Mouse (Mus musculus): ENCODE measurements around the gene Haus3. TPM values are rescaled to one million over a fixed set of nuclear protein-coding genes. Genes with fewer than 3 reads are reported as not detected.
A peak's percentile ranks its signal among the peaks of the same experiment; 100 is the strongest.

Haus3 gene
- 1 to 10 TPM; 8.3 to 9.3 TPM for total RNA-seq (2021)
- long read RNA-seq, experiment 1, partial matches to known transcripts, result 2 of 5 reads
- long read RNA-seq, experiment 1, other reads (novel, unspliced or antisense), result 0 of 5 reads
- long read RNA-seq, experiment 2, transcript Haus3-201 (5 exons, 2,073 nt), result major isoform, 11 of 17 reads
- long read RNA-seq, experiment 2, partial matches to known transcripts, result 2 of 17 reads
- long read RNA-seq, experiment 2, other reads (novel, unspliced or antisense), result 4 of 17 reads

DNA sequence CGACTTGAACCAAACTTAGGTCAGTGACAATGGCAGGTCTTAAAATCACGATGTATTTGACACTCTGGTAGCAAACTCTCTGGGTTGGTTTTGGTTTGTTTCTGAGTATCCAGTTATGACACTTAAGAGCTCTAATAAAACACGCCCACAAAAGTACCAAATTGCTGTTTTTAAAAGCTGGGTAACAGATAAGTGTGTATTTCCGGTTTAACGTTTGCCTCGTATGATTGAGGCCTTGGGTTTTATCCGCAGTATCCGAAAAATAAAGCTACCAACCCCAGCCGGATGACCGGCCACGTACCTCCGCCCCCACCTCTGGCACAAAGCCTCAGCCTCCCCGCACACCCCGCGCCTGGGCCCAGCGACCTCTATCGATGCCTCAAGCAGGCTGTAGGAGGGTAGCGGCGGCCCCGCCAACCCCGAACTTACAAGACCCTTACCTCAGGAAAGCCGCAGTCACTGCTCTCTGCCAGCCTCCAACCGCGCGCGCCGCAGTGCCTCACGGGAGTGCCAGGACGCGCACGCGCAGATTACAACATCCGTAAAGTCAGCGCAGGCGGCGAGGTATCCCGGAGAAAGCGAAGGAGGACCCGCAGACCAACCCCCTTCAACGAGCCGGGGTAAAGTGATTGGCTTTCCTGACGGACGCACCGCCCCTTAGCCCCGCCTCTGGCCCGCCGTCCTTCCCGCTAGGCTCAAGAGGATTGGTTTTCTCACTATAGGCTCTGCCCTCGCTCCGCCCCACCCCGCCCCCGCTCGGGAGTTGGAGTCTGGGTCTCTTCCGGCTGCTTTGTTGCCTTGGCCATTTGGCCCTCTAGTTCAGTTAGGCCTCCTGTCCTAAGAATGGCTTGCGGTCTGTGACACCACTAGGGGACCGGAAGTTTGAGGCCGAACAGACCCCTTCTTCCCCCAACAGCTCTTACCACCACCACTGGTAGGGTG is at the start of gene Haus3, which contains the start of gene Poln:
Gene Haus3, minus strand, starts transcription at position 578 of the 942 bp plus-strand sequence.
Gene Poln, minus strand, starts transcription at position 499 of the 942 bp plus-strand sequence.
- DNase-seq (ENCODE audit: low spot score in 2 of 2), result peak; percentile 90 to 94

GRCm38 (mm10) chr5:34218672-34219071 is 49.3 kb upstream of the Haus3 start:
- no peak for DNase-seq (ENCODE audit: low spot score in 2 of 2)

GRCm38 (mm10) chr5:34217756-34218155 is 48.4 kb upstream of the Haus3 start:
- DNase-seq (ENCODE audit: low spot score in 2 of 2), result no peak

GRCm38 (mm10) chr5:34216025-34216424 is 46.7 kb upstream of the Haus3 start:
- no peak for DNase-seq (ENCODE audit: low spot score in 2 of 2)

DNA sequence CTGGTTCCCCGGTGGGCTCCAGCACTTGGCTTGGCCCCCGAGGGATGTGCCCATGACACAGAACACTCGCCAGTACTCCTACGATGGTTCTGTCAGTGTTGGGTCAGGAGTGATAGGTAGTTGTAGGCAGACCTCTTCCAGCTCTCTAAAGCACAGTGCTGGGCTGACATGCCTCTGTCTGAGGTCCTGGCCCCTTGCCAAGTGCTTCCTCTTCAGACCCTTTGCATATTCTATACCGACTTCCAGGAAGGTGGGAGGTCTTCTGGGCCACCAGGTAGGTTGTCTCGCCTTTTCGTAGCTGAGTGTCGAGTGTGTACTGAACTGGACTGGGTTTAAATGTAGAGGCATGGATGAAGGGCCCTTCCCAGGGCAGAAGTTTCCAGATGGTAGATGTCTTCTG is 44.3 kb upstream of the Haus3 start:
- no peak for DNase-seq (ENCODE audit: low spot score in 2 of 2)

DNA sequence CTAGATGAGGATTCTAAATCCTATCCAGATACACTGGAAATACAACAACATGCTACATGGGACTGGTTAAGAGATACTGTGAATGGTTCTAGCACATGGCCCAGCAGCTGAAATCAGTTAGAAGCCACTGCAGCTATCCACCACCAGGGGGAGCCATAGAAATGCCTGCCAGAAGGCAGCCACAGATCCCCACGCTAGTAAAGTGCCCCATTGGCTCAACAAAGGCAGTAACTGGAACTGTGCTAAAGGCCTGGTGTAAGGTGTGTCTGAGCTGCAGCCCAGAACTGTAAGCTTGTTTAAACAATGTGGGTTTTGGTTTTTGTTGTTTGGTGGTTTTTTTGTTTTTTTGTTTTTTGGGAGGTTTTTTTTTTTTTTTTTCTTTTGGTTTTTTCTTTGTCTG is 41.0 kb upstream of the Haus3 start:
- DNase-seq (ENCODE audit: low spot score in 2 of 2), result peak; percentile 72 to 75

- no peak for DNase-seq (ENCODE audit: low spot score in 2 of 2)
Measured at GRCm38 (mm10) chr5:34207503-34207902, 38.2 kb upstream of the Haus3 start.

DNA sequence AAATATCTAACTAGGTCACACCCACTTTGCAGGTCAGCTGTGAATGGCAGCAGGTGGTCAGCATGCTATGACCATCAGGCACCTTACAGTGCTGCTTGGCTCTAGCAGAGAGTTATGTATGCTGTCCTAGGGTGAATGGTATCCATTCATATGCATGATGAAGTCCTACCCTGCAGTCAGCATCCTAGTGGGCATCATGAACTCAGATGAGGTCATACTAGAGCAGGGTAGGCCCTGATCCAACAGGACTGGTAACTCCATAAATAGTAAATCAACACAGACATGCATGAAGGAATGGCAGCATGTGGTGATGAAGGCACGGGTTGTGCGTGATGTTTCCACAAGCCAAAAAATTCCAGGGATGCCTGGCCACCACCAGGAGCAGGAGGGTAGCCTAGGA is 36.5 kb upstream of the Haus3 start:
- DNase-seq (ENCODE audit: low spot score in 2 of 2), result no peak

DNA sequence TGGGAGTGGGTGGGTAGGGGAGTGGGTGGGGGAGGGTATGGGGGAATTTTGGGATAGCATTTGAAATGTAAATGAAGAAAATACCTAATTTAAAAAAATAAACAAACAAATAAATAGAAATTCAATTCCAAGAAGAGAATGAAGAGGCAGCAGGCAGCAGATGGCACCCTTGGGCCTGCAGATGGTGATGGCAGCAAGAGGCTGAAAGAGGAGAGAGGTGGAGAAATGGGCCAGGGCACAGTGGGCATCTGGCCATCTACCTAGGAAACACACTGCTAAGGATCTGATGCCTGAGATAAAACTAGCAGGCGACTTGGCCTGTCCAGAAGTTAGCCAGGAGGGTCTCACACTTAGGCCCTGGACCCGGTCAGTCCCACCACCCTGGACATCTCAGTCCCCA is 35.6 kb upstream of the Haus3 start:
- no peak for DNase-seq (ENCODE audit: low spot score in 2 of 2)

- no peak for DNase-seq (ENCODE audit: low spot score in 2 of 2)
Measured at GRCm38 (mm10) chr5:34202006-34202405, 32.7 kb upstream of the Haus3 start.

DNA sequence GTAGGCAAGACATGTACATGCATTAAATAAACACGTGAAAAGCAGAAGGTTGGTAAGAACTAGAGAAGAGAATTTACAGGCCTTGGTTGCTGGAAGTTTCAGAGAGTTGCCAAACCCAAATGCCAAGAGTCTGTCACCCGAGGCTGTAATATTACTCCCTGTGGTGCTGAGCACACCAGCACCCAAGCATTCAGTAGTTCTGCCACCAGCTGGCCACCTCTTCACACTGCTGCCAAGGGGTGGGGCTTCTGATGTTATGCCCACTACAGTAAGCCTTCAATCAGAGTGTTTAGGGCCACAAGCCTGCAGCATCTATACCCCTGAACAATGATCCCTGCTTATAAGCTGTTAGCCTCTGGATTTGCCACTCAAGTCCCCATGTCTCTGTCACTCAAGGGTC is 32.1 kb upstream of the Haus3 start:
- no peak for DNase-seq (ENCODE audit: low spot score in 2 of 2)

DNA sequence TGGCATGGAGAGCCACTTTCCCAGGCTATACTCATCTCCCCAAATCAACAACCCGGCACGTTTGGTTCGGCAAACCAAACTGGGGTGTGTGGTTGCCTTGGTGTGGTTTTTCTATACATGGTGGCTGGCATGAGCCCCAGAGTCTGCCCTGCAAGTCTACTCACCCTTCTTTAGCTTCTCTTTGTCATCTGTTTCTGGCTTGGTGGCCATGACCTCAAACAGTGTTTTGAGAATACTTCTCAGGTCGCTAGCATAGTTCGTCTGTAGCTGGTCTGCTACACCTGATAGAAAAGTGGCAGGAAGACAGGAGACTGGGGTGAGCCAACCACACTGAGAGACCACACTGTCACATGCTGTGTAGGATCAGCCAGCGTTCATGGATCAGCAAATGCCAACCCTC is 29.3 kb upstream of the Haus3 start:
- DNase-seq (ENCODE audit: low spot score in 2 of 2), result no peak

DNA sequence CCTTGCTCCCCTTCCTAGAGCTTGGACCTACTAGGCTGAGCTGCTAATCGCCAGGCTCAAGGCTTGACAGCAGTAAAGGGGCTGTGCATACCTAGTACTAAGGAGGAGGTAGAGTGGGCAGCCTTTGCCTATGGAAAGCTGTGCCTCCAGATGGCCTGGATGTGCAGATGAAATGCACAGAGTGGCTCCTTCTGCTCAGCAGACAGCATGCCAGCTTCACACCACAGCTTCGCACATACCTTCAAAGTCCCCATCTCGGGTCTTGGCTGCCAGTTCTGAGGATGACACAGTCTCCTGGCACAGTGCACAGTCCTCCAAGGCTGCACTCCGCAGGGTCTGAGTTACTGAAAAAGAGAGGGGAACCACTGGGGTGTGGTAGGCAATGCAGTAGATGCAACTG is 27.9 kb upstream of the Haus3 start:
- DNase-seq (ENCODE audit: low spot score in 2 of 2), result no peak

GRCm38 (mm10) chr5:34196423-34196822 is 27.1 kb upstream of the Haus3 start:
- no peak for DNase-seq (ENCODE audit: low spot score in 2 of 2)

- DNase-seq (ENCODE audit: low spot score in 2 of 2), result no peak
Measured at GRCm38 (mm10) chr5:34195786-34196185, 26.5 kb upstream of the Haus3 start.

DNA sequence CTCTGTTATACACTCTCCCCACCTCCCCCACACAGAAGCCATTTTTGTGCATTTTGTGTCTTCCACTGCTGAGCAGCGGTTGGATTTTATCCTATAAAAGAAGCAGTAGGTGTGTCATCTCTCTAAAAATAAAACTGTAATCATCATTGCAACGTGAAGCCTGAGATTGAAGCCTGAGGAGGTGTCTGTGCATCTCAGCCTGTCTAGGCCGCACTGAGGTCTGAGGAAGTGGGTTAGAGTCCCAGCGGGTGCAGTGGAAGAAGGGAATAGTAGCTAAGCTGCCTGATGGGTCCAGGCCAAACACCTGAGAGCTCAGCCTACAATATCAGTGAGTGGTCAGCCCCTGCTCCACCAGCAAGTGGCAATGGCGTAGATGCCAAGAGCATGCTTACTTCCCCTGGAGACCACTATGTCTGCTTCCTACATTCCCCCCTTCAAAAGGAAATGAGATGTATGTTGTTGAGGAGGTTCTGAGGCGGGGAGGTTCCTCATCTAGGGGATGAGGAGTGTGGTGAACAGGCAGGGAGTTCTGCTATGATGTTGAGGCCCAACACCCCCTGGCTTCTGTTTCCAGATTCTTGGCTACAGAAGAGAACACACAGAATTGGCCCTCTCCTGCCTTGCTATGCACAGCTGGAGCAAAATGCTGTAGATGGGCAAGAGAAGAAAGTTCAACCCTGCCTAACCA is 25.8 kb upstream of the Haus3 start:
- DNase-seq (ENCODE audit: low spot score in 2 of 2), result no peak

GRCm38 (mm10) chr5:34194426-34194825 is 25.1 kb upstream of the Haus3 start:
- no peak for DNase-seq (ENCODE audit: low spot score in 2 of 2)

DNA sequence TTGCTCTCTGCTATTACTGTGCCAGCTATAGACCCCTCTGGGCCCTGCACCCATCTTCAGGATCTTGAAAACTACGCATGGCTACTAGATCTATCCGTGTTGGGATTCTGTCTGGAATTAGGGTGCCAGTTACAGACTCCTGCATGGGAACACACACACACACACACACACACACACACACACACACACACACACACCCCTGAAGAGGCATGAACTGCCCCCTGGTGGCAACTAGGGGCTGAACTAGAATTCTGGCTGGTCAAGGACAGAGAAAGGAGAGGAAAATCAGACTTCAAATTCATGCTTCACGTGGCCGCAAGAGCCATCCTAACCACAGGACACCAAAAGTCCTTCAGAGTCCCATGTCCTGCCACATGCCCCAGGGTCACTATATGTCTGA is 22.5 kb upstream of the Haus3 start:
- no peak for DNase-seq (ENCODE audit: low spot score in 2 of 2)

GRCm38 (mm10) chr5:34191021-34191420 is 21.7 kb upstream of the Haus3 start:
- no peak for DNase-seq (ENCODE audit: low spot score in 2 of 2)

- no peak for DNase-seq (ENCODE audit: low spot score in 2 of 2)
Measured at GRCm38 (mm10) chr5:34189521-34189920, 20.2 kb upstream of the Haus3 start.

DNA sequence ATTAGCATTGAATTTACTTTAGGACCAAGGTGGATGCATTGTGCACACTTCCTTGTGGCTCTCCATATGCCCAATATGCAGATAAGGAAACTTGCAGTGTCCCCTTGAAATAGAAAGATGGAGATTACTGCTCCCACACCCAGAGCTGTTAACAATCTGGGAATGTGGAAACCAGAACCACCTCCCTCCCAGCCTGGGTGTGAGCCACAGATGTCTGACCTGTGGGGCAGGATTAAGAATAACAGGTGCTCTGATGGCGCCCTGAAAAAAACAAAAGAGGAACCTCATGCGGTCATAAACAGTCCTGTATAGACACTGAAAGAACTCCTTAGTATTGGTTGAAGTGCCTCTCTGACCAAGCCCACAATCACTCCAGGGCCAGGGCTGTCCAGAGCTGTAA is 19.5 kb upstream of the Haus3 start:
- DNase-seq (ENCODE audit: low spot score in 2 of 2), result no peak

Data from adrenal gland, adult 18-20 months (tissue).